Mouse (Mus musculus): ENCODE measurements at regions not wholly inside any gene's neighbourhood (a gene's known extent, or its start where the extent isn't known, plus 50 kb on each side); places are given as distances from the start of the nearest gene placed in this dataset.

DNA sequence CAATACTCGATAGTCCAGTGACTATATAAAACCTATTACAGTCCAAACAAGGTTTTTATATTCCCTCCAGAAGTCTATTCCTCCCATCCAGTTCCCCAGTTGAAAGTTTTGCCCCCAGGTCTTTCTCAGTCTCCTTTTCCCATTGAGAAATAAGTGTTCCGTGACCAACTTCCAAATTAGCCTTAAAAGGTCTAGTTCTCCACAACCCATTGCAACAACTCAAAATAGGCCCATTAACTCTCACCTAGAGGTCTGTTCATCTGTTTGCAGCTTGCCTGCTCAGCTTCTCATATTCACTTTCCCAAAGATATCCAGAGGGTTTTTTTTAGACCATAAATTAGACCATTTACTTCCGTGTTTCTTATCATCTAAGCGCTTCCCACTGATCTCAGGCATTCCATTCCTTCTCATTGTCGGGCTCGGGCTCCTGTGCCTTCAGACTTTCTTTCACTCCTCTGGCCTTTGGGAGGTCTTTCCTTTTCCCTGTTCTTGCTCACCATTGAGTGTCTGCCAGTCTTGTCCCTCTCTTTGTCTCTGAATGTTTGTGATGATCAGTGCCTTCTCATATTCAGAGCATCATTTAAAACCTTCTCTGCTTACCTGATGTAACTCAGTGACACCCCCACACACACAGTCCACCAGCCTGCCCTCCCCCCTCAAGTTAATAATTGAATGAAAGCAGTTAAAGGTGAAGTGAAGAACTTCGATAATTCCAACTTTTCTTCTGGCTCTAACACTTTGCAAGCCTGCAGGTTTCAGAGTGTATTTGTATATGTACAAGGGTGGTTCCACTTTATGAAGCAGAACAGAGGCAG, 97.5 kb upstream of the Lpp start:
- TF ChIP-seq CTCF (IDR thresholded peaks at IDR 0.05; ENCODE audit: extremely low read depth, insufficient read depth, insufficient read length, insufficient replicate concordance) (no peak), POLR2A (IDR thresholded peaks at IDR 0.05; ENCODE audit: low read depth, low read length) (no peak)

Data from spleen, adult 2 months (tissue).